Mouse (Mus musculus) megakaryocyte, embryonic 14.5 days (primary cell): ENCODE measurements around the gene Lhfpl3.

ENCODE experiments used
- FLI1 ChIP-seq: IDR thresholded peaks from 2 replicates; pipeline ENCODE4 v1.6.1; 2012; ENCODE audit warnings: low read length, inconsistent platforms, mixed read lengths
- GATA1 ChIP-seq: IDR thresholded peaks from 3 replicates; pipeline ENCODE4 v1.6.1; 2012; ENCODE audit warnings: mixed read lengths, low read length, inconsistent platforms, borderline replicate concordance

DNA sequence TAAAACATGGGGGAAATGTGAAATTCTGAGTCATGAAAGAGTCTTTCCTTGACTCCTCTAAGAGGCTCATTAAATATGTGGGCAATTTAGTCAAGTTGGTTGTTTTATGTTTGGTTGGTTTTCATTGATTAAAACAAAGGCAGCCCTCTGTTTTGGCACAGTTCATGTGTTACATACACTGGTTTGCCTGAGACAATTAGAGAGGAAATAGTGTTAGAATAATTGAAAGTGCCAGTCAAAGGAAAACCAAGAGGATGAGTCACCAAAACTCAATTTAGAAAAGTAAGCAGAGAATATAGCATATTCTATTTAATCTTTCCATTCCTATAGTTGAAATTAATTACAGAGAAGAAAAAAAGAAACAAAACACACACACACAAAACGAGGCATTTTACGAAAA is 240.9 kb downstream of the Lhfpl3 start:
- TF ChIP-seq GATA1 (no peak), FLI1 (no peak)
